Mouse (Mus musculus) limb, embryonic 14.5 days (tissue): Measurements from ENCODE around the gene Cald1. TPM values are rescaled to one million over a fixed set of nuclear protein-coding genes. Genes with fewer than 3 reads are reported as not detected.
A peak's percentile ranks its signal among the peaks of the same experiment; 100 is the strongest.

ENCODE experiments used
- ATAC-seq: fragments of 200-750 bp; cut with Nextera tagmentation; 2 replicates; pipeline ENCODE4 v1.8.0; 2017; ENCODE audit warnings: low read depth, moderate number of reproducible peaks, moderate TSS enrichment; ENCODE audit not compliant: low FRiP score
- DNase-seq: peaks from one replicate; pipeline ENCODE4 v3.0.0-alpha.2; 2015; ENCODE audit warnings: low spot score
- H3K27ac ChIP-seq: fragments of 300-500 bp; sonication (generic); replicated peaks from 2 replicates; pipeline ENCODE4 v1.5.1; 2014; ENCODE audit warnings: low read depth, mild to moderate bottlenecking, low read length, moderate library complexity, mixed read lengths
- H3K27me3 ChIP-seq: fragments of 300-500 bp; sonication (generic); 2 replicates; pipeline ENCODE4 v1.6.1; 2014; ENCODE audit warnings: low read length, mixed read lengths; ENCODE audit not compliant: control insufficient read depth, insufficient read depth
- H3K36me3 ChIP-seq: fragments of 300-500 bp; sonication (generic); 2 replicates; pipeline ENCODE4 v1.6.1; 2014; ENCODE audit warnings: mild to moderate bottlenecking, low read length, moderate library complexity, mixed read lengths; ENCODE audit not compliant: control insufficient read depth, insufficient read depth
- H3K4me1 ChIP-seq: fragments of 300-500 bp; sonication (generic); 2 replicates; pipeline ENCODE4 v1.6.1; 2014; ENCODE audit warnings: antibody characterized with exemption, low read length, mixed read lengths; ENCODE audit not compliant: control insufficient read depth, insufficient read depth
- H3K4me2 ChIP-seq: fragments of 300-500 bp; sonication (generic); replicated peaks from 2 replicates; pipeline ENCODE4 v1.6.1; 2014; ENCODE audit warnings: low read depth, mild to moderate bottlenecking, low read length, moderate library complexity; ENCODE audit not compliant: severe bottlenecking
- H3K4me3 ChIP-seq: fragments of 300-500 bp; sonication (generic); replicated peaks from 2 replicates; pipeline ENCODE4 v1.5.1; 2014; ENCODE audit warnings: low read length
- H3K9ac ChIP-seq: fragments of 300-500 bp; sonication (generic); 2 replicates; pipeline ENCODE4 v1.6.1; 2014; ENCODE audit warnings: mild to moderate bottlenecking, low read depth, low read length, moderate library complexity; ENCODE audit not compliant: severe bottlenecking
- H3K9me3 ChIP-seq: fragments of 300-500 bp; sonication (generic); 2 replicates; pipeline ENCODE4 v1.6.1; 2016; ENCODE audit warnings: low read length; ENCODE audit not compliant: control insufficient read depth
- POLR2A ChIP-seq: fragments of 200-500 bp; IDR thresholded peaks from 2 replicates; pipeline ENCODE4 v1.8.0; 2012; ENCODE audit warnings: inconsistent platforms, mild to moderate bottlenecking, moderate library complexity, borderline replicate concordance; ENCODE audit not compliant: insufficient read depth, insufficient read length; ENCODE audit errors: extremely low read depth
- WGBS: fragments of 180-500 bp; shearing (Covaris S2); extraction: QIAGEN DNeasy Blood & Tissue Kit; methylation state at CpG from one replicate; pipeline ENCODE4 v1.1.7; 2014; 5-methylcytosine and 5-hydroxymethylcytosine counted together
- polyA plus RNA-seq, 2 experiments: library from polyadenylated mRNA; depleted of rRNA in 1 of 2; stranded (reverse) in 1 of 2; unstranded in 1 of 2; fragments of >200 nt; fragmentation: Nextera tagmentation in 1 of 2; extraction: Ambion mirVana in 1 of 2; gene quantifications; 2 replicates each; pipeline versions ENCODE4 v1.2.1 to v1.2.3; 2012 to 2014

The Cald1 gene
- polyA plus RNA-seq, 2 experiments: 127 to 231 TPM

DNA sequence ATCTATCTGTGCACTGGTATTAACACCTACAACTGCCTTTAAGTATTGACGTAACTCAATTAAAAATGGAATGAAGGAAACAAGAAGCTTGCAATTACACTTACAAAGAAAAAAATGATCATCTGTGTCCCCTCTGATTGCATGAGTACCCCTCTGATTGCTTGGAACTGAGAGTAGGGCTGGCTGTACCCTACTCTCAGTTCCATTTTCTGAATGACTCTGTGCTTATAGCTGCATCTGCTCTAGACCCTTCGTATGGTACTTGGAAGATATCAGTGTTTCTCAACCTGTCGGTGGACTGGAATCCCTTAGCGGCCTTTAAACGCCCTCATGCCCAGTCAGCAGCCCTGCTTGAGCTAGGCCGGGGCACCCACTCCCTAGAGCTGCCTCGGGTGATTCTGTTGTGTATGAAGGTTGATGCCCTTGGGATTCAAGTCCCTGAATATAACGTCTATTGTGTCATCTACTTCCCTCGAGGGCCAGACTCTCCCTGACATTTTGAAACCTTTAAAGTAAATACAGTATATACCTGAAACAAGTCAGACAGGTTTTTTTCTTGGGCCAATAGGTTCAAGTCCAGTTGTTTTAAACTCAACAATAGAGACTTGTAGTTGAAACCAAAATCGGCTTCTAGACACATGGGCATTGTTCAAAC lies 125.1 kb downstream of the Cald1 start:
- no peak for ATAC-seq

DNA sequence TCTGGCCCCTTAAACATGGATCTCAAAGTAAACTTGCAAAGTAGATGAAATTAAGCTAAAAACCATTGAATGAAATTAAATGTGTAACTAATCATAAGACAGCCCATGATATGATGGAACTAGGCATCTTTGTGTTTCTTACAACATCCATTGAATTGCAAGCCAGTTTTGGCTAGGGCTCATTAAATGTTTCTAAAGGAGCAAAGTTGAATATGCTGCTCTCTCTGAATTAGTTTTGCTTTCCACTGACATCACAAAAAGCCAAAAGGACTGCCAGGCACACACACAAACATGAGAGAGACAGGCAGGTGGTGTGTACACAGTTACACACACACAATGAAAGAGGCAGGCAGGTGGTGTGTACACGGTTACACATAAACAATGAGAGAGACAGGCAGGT lies 127.4 kb downstream of the Cald1 start:
- Histone ChIP-seq H3K27me3 (no peaks in the 10 kb centered on the region), H3K4me1 (peaks cover 34% of the 10 kb centered on the region), H3K4me2 (no peak overlapping the region), H3K9ac (no peak overlapping the region), H3K9me3 (no peaks in the 10 kb centered on the region; the same call in none of the 2 replicates), H3K4me3 (no peak overlapping the region), H3K27ac (no peak overlapping the region), H3K36me3 (0 out of 2 replicates have a peak, but pooled peaks cover 4% of the 10 kb centered on the region)
- no peak for TF ChIP-seq POLR2A
- DNase-seq (no peak), ATAC-seq (no peak)
- 86% methylated on average over 1 of the region's 1 CpGs for WGBS

More for the DNA sequence above, 125.1 kb downstream of the Cald1 start:
- Histone ChIP-seq H3K27ac (no peak overlapping the region), H3K4me3 (no peak overlapping the region), H3K9ac (no peak overlapping the region), H3K27me3 (no peaks in the 10 kb centered on the region), H3K4me2 (no peak overlapping the region), H3K36me3 (0 out of 2 replicates have a peak, but pooled peaks cover 4% of the 10 kb centered on the region), H3K4me1 (peaks cover 33% of the 10 kb centered on the region), H3K9me3 (no peaks in the 10 kb centered on the region; the same call in none of the 2 replicates)
- WGBS: 93% methylated on average over 10 of the region's 10 CpGs
- no peak for DNase-seq
- TF ChIP-seq POLR2A: no peak

DNA sequence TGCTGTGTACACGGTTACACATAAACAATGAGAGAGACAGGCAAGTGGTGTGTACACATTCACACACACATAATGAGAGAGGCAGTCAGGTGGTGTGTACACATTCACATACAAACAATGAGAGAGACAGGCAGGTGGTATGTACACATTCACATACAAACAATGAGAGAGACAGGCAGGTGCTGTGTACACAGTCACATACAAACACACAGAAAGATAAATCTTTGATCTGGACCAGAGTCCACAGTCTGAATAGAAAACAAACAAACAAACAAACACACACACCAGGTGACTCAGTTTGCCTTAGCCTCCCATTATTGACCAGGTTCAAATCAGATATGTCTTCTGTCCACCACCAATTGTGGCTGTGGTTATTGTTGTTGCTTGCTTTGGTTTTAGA lies 127.8 kb downstream of the Cald1 start:
- 79% methylated on average over 1 of the region's 1 CpGs for WGBS
- no peak for TF ChIP-seq POLR2A
- no peak overlapping the region for H3K9ac ChIP-seq
- no peak overlapping the region for H3K4me3 ChIP-seq
- H3K27ac ChIP-seq: no peak overlapping the region
- H3K4me2 ChIP-seq: no peak overlapping the region
- H3K4me1 ChIP-seq: peaks cover 34% of the 10 kb centered on the region
- no peaks in the 10 kb centered on the region for H3K27me3 ChIP-seq
- 0 out of 2 replicates have a peak, but pooled peaks cover 4% of the 10 kb centered on the region for H3K36me3 ChIP-seq
- ATAC-seq (no peak), DNase-seq (no peak)
- no peaks in the 10 kb centered on the region; the same call in none of the 2 replicates for H3K9me3 ChIP-seq

DNA sequence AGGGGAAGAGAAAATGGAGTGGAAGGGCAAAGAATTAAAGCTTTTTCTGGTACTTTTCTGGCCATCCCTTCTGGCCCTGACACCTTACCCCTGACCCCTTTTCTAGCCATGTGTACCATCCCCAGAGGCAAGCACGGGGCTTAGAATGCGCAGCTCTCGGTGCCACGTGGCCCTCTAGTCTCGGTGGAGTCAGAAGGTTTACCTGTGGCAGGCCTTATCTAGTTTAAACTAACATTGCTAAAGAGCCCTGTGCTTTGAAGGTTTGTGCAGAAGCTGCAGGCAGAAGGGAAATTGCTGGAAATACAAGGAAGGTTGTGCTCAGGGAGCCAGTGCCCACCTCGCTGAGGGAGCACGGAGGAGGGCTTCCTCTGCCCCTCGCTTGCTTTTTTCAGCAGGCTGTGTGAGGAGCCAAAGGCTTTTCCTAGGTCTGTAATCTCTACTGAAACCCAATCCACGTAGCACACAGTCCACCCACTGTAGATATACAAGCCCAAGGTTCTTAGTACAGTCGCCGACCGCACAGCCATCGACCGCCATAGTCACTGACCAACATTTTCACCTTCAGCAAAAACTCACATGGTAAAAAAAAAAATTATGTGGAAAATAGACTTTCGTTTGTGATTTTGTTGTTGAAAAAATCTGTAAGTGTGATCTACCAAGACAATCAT lies 129.2 kb downstream of the Cald1 start:
- Histone ChIP-seq H3K4me2 (no peak overlapping the region), H3K4me1 (peaks cover 33% of the 10 kb centered on the region), H3K27ac (no peak overlapping the region), H3K4me3 (no peak overlapping the region), H3K9ac (no peak overlapping the region), H3K36me3 (0 out of 2 replicates have a peak, but pooled peaks cover 4% of the 10 kb centered on the region), H3K27me3 (no peaks in the 10 kb centered on the region), H3K9me3 (no peaks in the 10 kb centered on the region; the same call in none of the 2 replicates)
- 79% methylated on average over 15 of the region's 15 CpGs for WGBS
- ATAC-seq (no peak), DNase-seq (no peak)
- no peak for TF ChIP-seq POLR2A

DNA sequence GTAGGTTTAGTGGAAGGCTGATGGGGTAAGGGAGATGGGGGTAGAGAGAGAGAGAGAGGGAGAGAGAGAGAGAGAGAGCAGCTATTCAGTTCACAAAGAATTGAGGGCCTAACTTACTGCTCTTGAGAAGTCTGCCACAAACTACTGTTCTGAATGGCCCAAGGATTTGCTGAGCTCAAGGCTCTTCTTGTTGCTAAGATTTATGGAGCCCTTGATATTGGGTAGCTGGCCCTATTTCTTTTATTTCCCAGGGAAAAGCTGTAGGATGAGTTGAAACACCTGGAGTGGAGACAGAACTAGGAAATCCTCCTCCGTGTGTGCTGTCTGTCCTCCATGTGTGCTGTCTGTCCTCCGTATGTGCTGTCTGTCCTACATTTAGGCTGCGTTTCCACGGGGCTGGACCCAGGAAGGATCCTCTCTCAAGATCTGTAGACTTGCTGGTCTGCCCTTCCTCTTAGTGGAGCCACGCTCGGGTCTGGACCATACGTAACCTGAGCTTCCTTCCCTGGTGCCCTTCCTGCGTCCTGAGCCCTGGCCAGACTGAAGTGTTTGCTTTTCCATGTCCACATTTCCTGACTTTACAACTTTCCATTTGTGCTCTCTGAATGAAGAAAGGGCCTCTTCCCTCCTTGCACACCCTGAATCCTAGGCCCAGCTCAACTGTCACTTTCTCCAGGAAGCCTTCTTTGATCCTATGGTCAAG lies 131.3 kb downstream of the Cald1 start:
- DNase-seq (no peak), ATAC-seq (no peak)
- 54% methylated on average over 8 of the region's 8 CpGs for WGBS
- Histone ChIP-seq H3K27ac (peak overlapping the region; percentile 14; the same call in 1 of the 2 replicates), H3K27me3 (no peaks in the 10 kb centered on the region), H3K9me3 (no peaks in the 10 kb centered on the region; the same call in none of the 2 replicates), H3K4me1 (peaks cover 33% of the 10 kb centered on the region), H3K36me3 (0 out of 2 replicates have a peak, but pooled peaks cover 2% of the 10 kb centered on the region), H3K4me2 (no peak overlapping the region), H3K4me3 (no peak overlapping the region), H3K9ac (no peak overlapping the region)
- no peak for TF ChIP-seq POLR2A
